In the genomic region with DNA sequence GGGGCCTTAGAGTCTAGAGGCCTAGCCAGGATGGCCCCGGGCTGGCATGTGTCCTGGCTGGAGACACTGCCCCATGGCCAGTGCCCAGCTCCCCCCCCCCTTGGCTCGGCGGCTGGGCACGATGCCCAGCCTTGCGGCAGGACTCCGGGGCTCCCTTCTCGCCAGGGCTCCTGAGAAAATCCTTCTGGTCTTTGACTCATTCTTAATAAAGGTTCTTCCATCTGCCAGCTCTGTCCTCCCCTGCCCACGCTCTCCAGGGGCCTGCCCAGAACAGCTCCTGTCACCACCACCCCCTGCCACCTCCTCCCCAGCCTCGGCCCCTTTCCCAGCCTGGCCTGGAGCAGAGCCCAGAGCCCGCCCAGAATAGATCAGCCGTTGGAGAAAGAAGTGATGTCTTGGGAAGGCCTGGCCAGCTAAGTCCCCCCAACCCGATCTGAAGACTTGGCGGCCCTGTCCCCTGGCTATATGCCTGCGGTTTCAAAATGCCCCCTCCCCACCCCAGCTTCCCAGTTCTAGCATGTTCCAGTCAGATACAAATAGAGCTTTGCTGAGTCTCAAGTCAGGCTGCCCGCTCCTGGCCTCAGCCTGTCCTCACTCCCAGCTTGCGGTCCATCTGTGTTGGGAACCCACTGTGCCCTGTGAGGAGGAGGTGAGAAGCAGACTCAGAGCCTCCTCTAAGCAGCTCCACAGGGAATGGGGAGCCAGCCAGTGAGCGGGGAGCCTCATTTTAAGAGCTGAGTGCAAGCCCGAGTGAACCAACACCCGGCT, we compare ENCODE assay signal across 8 mouse cellular contexts.
DNase-seq lines count a peak whose midpoint lies in the region; ATAC-seq lines count a peak whose summit lies in the region.

No protein-coding gene starts in this region.

- peaks cover 67% of the 10 kb centered on the region for H3K4me1 ChIP-seq in liver, embryonic 12.5 days
- peaks cover 19% of the 10 kb centered on the region for H3K4me1 ChIP-seq in liver, embryonic 11.5 days (replicated peaks; ENCODE audit: control insufficient read depth, insufficient read depth, low read length)
- peaks cover 61% of the 10 kb centered on the region for H3K4me1 ChIP-seq in forebrain, embryonic 12.5 days
- peaks cover 36 to 56% of the 10 kb centered on the region in 2 experiments for H3K4me1 ChIP-seq in heart, embryonic 14.5 days (ENCODE audit: control insufficient read depth in 2 of 2, insufficient read depth in 2 of 2, low read length in 2 of 2)
- H3K4me1 ChIP-seq in liver, embryonic 13.5 days (replicated peaks): peaks cover 65% of the 10 kb centered on the region

- H3K36me3 ChIP-seq in liver, embryonic 12.5 days: no peaks in the 10 kb centered on the region
- no peaks in the 10 kb centered on the region for H3K36me3 ChIP-seq in liver, embryonic 11.5 days (ENCODE audit: control insufficient read depth, insufficient read depth, low read length)
- no peaks in the 10 kb centered on the region for H3K36me3 ChIP-seq in forebrain, embryonic 12.5 days (replicated peaks)
- no peaks in the 10 kb centered on the region for H3K36me3 ChIP-seq in heart, embryonic 14.5 days (ENCODE audit: control insufficient read depth, insufficient read depth, low read length)
- 0 out of 2 replicates have a peak, but pooled peaks cover 3% of the 10 kb centered on the region for H3K36me3 ChIP-seq in liver, embryonic 13.5 days

- 74% methylated on average over 19 of the region's 19 CpGs for WGBS in liver, embryonic 12.5 days (ENCODE audit: insufficient replicate concordance)
- 83% methylated on average over 19 of the region's 19 CpGs for WGBS in liver, embryonic 11.5 days
- 57% methylated on average over 19 of the region's 19 CpGs for WGBS in forebrain, embryonic 12.5 days
- WGBS in heart, embryonic 14.5 days: 24% methylated on average over 19 of the region's 19 CpGs
- WGBS in liver, embryonic 13.5 days (ENCODE audit: insufficient replicate concordance): 79% methylated on average over 19 of the region's 19 CpGs

- no peak overlapping the region for H3K9ac ChIP-seq in liver, embryonic 12.5 days
- no peak overlapping the region for H3K9ac ChIP-seq in liver, embryonic 11.5 days (ENCODE audit: low read depth, low read length)
- H3K9ac ChIP-seq in forebrain, embryonic 12.5 days: 0 out of 2 replicates have a peak overlapping the region, but pooled peaks have one; percentile 14
- peak overlapping the region; percentile 64 for H3K9ac ChIP-seq in heart, embryonic 14.5 days (ENCODE audit: low read length)
- H3K9ac ChIP-seq in liver, embryonic 13.5 days: no peak overlapping the region

- H3K27me3 ChIP-seq in liver, embryonic 12.5 days (replicated peaks): peaks cover 12% of the 10 kb centered on the region; the same call in 1 of the 2 replicates
- no peaks in the 10 kb centered on the region for H3K27me3 ChIP-seq in liver, embryonic 11.5 days (replicated peaks; ENCODE audit: control insufficient read depth, insufficient read depth, low read length)
- peaks cover 5% of the 10 kb centered on the region; the same call in 1 of the 2 replicates for H3K27me3 ChIP-seq in forebrain, embryonic 12.5 days
- no peaks in the 10 kb centered on the region for H3K27me3 ChIP-seq in heart, embryonic 14.5 days (ENCODE audit: control insufficient read depth, insufficient read depth, low read length)
- H3K27me3 ChIP-seq in liver, embryonic 13.5 days: 0 out of 2 replicates have a peak, but pooled peaks cover 7% of the 10 kb centered on the region

- ATAC-seq in liver, embryonic 12.5 days: no peak
- no peak for ATAC-seq in liver, embryonic 11.5 days (replicated peaks; ENCODE audit: low FRiP score)
- peak; percentile 84 for ATAC-seq in forebrain, embryonic 12.5 days (ENCODE audit: low FRiP score)
- peak; percentile 92 for ATAC-seq in heart, embryonic 14.5 days (ENCODE audit: insufficient number of reproducible peaks, insufficient read depth, low FRiP score, low read depth)
- ATAC-seq in liver, embryonic 13.5 days (ENCODE audit: low read depth): no peak

- H3K4me2 ChIP-seq in liver, embryonic 12.5 days: no peak overlapping the region
- H3K4me2 ChIP-seq in liver, embryonic 11.5 days: no peak overlapping the region
- H3K4me2 ChIP-seq in forebrain, embryonic 12.5 days: no peak overlapping the region
- H3K4me2 ChIP-seq in heart, embryonic 14.5 days (ENCODE audit: low read length): peak overlapping the region; percentile 39
- no peak overlapping the region for H3K4me2 ChIP-seq in liver, embryonic 13.5 days

- no peak for DNase-seq in liver, embryonic 11.5 days (ENCODE audit: low spot score)
- DNase-seq in kidney, postnatal 10 days: peak; percentile 70
- no peak for DNase-seq in liver, embryonic 13.5 days
- peak; percentile 77 for DNase-seq in ovary, postnatal 14 days (ENCODE audit: low spot score)
- no peak for DNase-seq in spleen, postnatal 36 days (ENCODE audit: low spot score in 2 of 2)

- H3K9me3 ChIP-seq in liver, embryonic 12.5 days (replicated peaks): peaks cover 5% of the 10 kb centered on the region
- H3K9me3 ChIP-seq in liver, embryonic 11.5 days (ENCODE audit: control insufficient read depth, low read length): 0 out of 2 replicates have a peak, but pooled peaks cover 2% of the 10 kb centered on the region
- H3K9me3 ChIP-seq in forebrain, embryonic 12.5 days: no peaks in the 10 kb centered on the region
- H3K9me3 ChIP-seq in heart, embryonic 14.5 days (ENCODE audit: control insufficient read depth, low read length): no peaks in the 10 kb centered on the region
- H3K9me3 ChIP-seq in liver, embryonic 13.5 days (replicated peaks): peaks cover 6% of the 10 kb centered on the region

- 0 out of 2 replicates have a peak overlapping the region, but pooled peaks have one; percentile 8 for H3K27ac ChIP-seq in liver, embryonic 12.5 days
- H3K27ac ChIP-seq in liver, embryonic 11.5 days (ENCODE audit: low read depth, low read length): no peak overlapping the region
- H3K27ac ChIP-seq in forebrain, embryonic 12.5 days: peak overlapping the region; percentile 84
- H3K27ac ChIP-seq in heart, embryonic 14.5 days (replicated peaks in 1 of 2; ENCODE audit: control insufficient read depth in 1 of 2, insufficient read depth in 1 of 2, low read depth in 2 of 2, low read length in 2 of 2): peak overlapping the region; percentile 84 to 99
- H3K27ac ChIP-seq in liver, embryonic 13.5 days: peak overlapping the region; percentile 34

- no peak overlapping the region for H3K4me3 ChIP-seq in liver, embryonic 12.5 days
- no peak overlapping the region for H3K4me3 ChIP-seq in liver, embryonic 11.5 days (ENCODE audit: low read depth, low read length)
- H3K4me3 ChIP-seq in forebrain, embryonic 12.5 days (replicated peaks): no peak overlapping the region
- no peak overlapping the region for H3K4me3 ChIP-seq in heart, embryonic 14.5 days (ENCODE audit: control insufficient read depth in 1 of 2, insufficient read depth in 1 of 2, low read depth in 1 of 2, low read length in 2 of 2)
- no peak overlapping the region for H3K4me3 ChIP-seq in liver, embryonic 13.5 days (replicated peaks)

Comparison
In these comparisons a context has a peak if more than half of its experiments do, and no peak if none do; other contexts are left out.
1. ATAC-seq: peak in forebrain, embryonic 12.5 days (single experiment) and heart, embryonic 14.5 days (single experiment); none in liver, embryonic 12.5 days (single experiment), liver, embryonic 11.5 days (single experiment) and liver, embryonic 13.5 days (single experiment).
2. H3K9ac ChIP-seq: peak in forebrain, embryonic 12.5 days (single experiment) and heart, embryonic 14.5 days (single experiment); none in liver, embryonic 12.5 days (single experiment), liver, embryonic 11.5 days (single experiment) and liver, embryonic 13.5 days (single experiment).
3. DNase-seq: peak in kidney, postnatal 10 days (single experiment) and ovary, postnatal 14 days (single experiment); none in liver, embryonic 11.5 days (single experiment), liver, embryonic 13.5 days (single experiment) and spleen, postnatal 36 days (0 of 2).